Mouse (Mus musculus) liver, embryonic 16.5 days (tissue): ENCODE measurements around the gene Myh7b. TPM values are rescaled to one million over a fixed set of nuclear protein-coding genes. Genes with fewer than 3 reads are reported as not detected.

Source experiments
- ATAC-seq: fragments of 200-750 bp; cut with Nextera tagmentation; 2 replicates; pipeline ENCODE4 v1.8.0; 2017; ENCODE audit warnings: low read depth, mild to moderate bottlenecking, moderate number of reproducible peaks, moderate library complexity
- H3K27ac ChIP-seq: fragments of 300-500 bp; sonication (generic); 2 replicates; pipeline ENCODE4 v1.5.1; 2014; ENCODE audit warnings: mild to moderate bottlenecking, low read length
- H3K27me3 ChIP-seq: fragments of 300-500 bp; sonication (generic); 2 replicates; pipeline ENCODE4 v1.6.1; 2014; ENCODE audit warnings: low read depth, low read length, mixed read lengths; ENCODE audit not compliant: control insufficient read depth, insufficient read depth
- H3K36me3 ChIP-seq: fragments of 300-500 bp; sonication (generic); 2 replicates; pipeline ENCODE4 v1.6.1; 2014; ENCODE audit warnings: mild to moderate bottlenecking; ENCODE audit not compliant: control insufficient read depth, insufficient read depth
- H3K4me1 ChIP-seq: fragments of 300-500 bp; sonication (generic); 2 replicates; pipeline ENCODE4 v1.6.1; 2014; ENCODE audit warnings: low read depth, low read length, mixed read lengths; ENCODE audit not compliant: control insufficient read depth
- H3K4me2 ChIP-seq: fragments of 300-500 bp; sonication (generic); 2 replicates; pipeline ENCODE4 v1.6.1; 2014; ENCODE audit warnings: low read depth, low read length, mixed read lengths
- H3K4me3 ChIP-seq: fragments of 300-500 bp; sonication (generic); 2 replicates; pipeline ENCODE4 v1.5.1; 2014; ENCODE audit warnings: low read depth, mild to moderate bottlenecking, low read length
- H3K9ac ChIP-seq: fragments of 300-500 bp; sonication (generic); 2 replicates; pipeline ENCODE4 v1.6.1; 2014; ENCODE audit warnings: low read depth, low read length
- H3K9me3 ChIP-seq: fragments of 300-500 bp; sonication (generic); replicated peaks from 2 replicates; pipeline ENCODE4 v1.6.1; 2016; ENCODE audit warnings: low read length; ENCODE audit not compliant: control insufficient read depth
- WGBS: fragments of 180-500 bp; shearing (Covaris S2); extraction: QIAGEN DNeasy Blood & Tissue Kit; methylation state at CpG from one replicate; pipeline ENCODE4 v1.1.7; 2014; ENCODE audit not compliant: insufficient replicate concordance; 5-methylcytosine and 5-hydroxymethylcytosine counted together
- polyA plus RNA-seq: library from polyadenylated mRNA; unstranded; fragments of >200 nt; fragmentation: Nextera tagmentation; extraction: Ambion mirVana; gene quantifications from 2 replicates; pipeline ENCODE4 v1.2.1, GENCODE M21; 2015

Gene Myh7b
- polyA plus RNA-seq, 1 experiment from 2014 or later = 0.94 TPM

- Histone ChIP-seq H3K4me3 (no peak overlapping the region), H3K4me2 (peak overlapping the region; percentile 83)
Measured at GRCm38 (mm10) chr2:155611834-155612550, 980 bp downstream of the Myh7b start.

DNA sequence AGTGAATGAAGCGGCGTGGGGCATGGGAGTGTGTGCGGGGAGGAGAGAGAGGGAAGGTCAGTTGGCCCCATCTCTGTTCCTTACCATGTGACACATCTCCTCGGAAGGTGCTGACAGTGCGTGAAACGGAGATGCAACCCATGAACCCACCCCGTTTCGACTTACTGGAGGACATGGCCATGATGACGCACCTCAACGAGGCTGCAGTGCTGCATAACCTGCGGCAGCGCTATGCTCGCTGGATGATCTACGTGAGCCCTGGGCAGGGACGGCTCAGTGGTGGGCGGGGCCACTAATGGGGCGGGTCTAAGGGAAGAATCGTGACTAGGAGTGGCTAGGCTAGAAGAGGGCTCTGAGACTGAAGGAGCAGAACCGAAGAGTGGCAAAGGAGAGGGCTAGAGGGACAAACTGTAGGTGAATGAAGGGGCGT lies 2.3 kb downstream of the Myh7b start:
- Histone ChIP-seq H3K4me2 (peak overlapping the region; percentile 83), H3K9me3 (no peaks in the 10 kb centered on the region), H3K27me3 (no peaks in the 10 kb centered on the region), H3K4me1 (peaks cover 52% of the 10 kb centered on the region), H3K4me3 (peak overlapping the region; percentile 64), H3K27ac (peak overlapping the region; percentile 94), H3K36me3 (no peaks in the 10 kb centered on the region), H3K9ac (peak overlapping the region; percentile 76)
- peak; percentile 98 for ATAC-seq
- WGBS = 3% methylated on average over 20 of the region's 20 CpGs

More at GRCm38 (mm10) chr2:155611834-155612550, 980 bp downstream of the Myh7b start:
- peak overlapping the region; percentile 35; the same call in 1 of the 2 replicates for H3K27ac ChIP-seq
- H3K9ac ChIP-seq = no peak overlapping the region; the same call in 1 of the 2 replicates
- peaks cover 50% of the 10 kb centered on the region for H3K4me1 ChIP-seq
- no peaks in the 10 kb centered on the region for H3K36me3 ChIP-seq
- no peaks in the 10 kb centered on the region for H3K9me3 ChIP-seq
- H3K27me3 ChIP-seq = no peaks in the 10 kb centered on the region
- WGBS = 63% methylated on average over 9 of the region's 9 CpGs
- ATAC-seq = no peak

- peaks cover 58% of the 10 kb centered on the region for H3K4me1 ChIP-seq
- H3K9ac ChIP-seq = peak overlapping the region; percentile 76
- WGBS = 32% methylated on average over 8 of the region's 8 CpGs
Measured at GRCm38 (mm10) chr2:155613953-155614352, 2.9 kb downstream of the Myh7b start.

GRCm38 (mm10) chr2:155616971-155617370 lies 6.0 kb downstream of the Myh7b start:
- Histone ChIP-seq H3K4me1 (peaks cover 65% of the 10 kb centered on the region), H3K4me3 (no peak overlapping the region), H3K27me3 (no peaks in the 10 kb centered on the region), H3K9ac (peak overlapping the region; percentile 40), H3K9me3 (no peaks in the 10 kb centered on the region), H3K4me2 (peak overlapping the region; percentile 23), H3K36me3 (no peaks in the 10 kb centered on the region), H3K27ac (peak overlapping the region; percentile 53)
- no peak for ATAC-seq
- 23% methylated on average over 6 of the region's 6 CpGs for WGBS

More at GRCm38 (mm10) chr2:155613953-155614352, 2.9 kb downstream of the Myh7b start:
- peak; percentile 75 for ATAC-seq
- no peaks in the 10 kb centered on the region for H3K9me3 ChIP-seq
- no peaks in the 10 kb centered on the region for H3K36me3 ChIP-seq
- H3K27me3 ChIP-seq = no peaks in the 10 kb centered on the region
- H3K4me2 ChIP-seq = peak overlapping the region; percentile 83
- peak overlapping the region; percentile 94 for H3K27ac ChIP-seq
- peak overlapping the region; percentile 64 for H3K4me3 ChIP-seq

- Histone ChIP-seq H3K9me3 (no peaks in the 10 kb centered on the region), H3K4me1 (peaks cover 49% of the 10 kb centered on the region), H3K27me3 (no peaks in the 10 kb centered on the region), H3K36me3 (no peaks in the 10 kb centered on the region), H3K4me2 (no peak overlapping the region), H3K27ac (no peak overlapping the region), H3K4me3 (no peak overlapping the region), H3K9ac (no peak overlapping the region; the same call in 1 of the 2 replicates)
- WGBS = 14% methylated on average over 8 of the region's 8 CpGs
- peak; percentile 78 for ATAC-seq
Measured at GRCm38 (mm10) chr2:155619817-155620216, 8.8 kb downstream of the Myh7b start.

DNA sequence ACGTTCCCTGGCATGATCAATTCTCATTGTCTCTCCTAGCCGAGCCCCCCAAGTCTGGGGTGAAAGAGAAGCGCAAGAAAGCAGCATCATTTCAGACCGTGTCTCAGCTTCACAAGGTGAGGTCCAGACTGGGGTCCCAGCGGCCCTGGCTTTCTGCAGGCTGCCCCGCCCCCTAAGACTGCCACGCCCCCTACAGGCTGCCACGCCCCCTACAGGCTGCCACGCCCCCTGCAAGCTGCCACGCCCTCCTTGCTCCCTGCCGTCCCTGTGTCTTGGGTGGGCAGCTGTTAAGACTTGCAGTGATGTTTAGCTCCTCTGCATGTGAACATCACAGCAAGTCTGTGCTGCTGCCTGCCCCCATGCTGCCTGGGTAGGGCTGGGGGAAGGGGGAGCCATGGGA lies 11.6 kb downstream of the Myh7b start:
- Histone ChIP-seq H3K27ac (no peak overlapping the region), H3K4me2 (no peak overlapping the region), H3K9ac (no peak overlapping the region), H3K4me1 (peaks cover 29% of the 10 kb centered on the region), H3K36me3 (no peaks in the 10 kb centered on the region), H3K27me3 (peaks cover 5% of the 10 kb centered on the region), H3K9me3 (no peaks in the 10 kb centered on the region), H3K4me3 (no peak overlapping the region)
- ATAC-seq = no peak
- WGBS = 23% methylated on average over 11 of the region's 11 CpGs

- no peak overlapping the region for H3K9ac ChIP-seq
- no peak overlapping the region for H3K4me3 ChIP-seq
- no peaks in the 10 kb centered on the region for H3K36me3 ChIP-seq
- WGBS = 60% methylated on average over 6 of the region's 6 CpGs
- no peak overlapping the region for H3K27ac ChIP-seq
- H3K4me2 ChIP-seq = no peak overlapping the region
- H3K4me1 ChIP-seq = peaks cover 20% of the 10 kb centered on the region
- ATAC-seq = no peak
- no peaks in the 10 kb centered on the region for H3K9me3 ChIP-seq
- peaks cover 19% of the 10 kb centered on the region for H3K27me3 ChIP-seq
Measured at GRCm38 (mm10) chr2:155623996-155624395, 13.0 kb downstream of the Myh7b start.

- no peaks in the 10 kb centered on the region for H3K9me3 ChIP-seq
- H3K27me3 ChIP-seq = peaks cover 26% of the 10 kb centered on the region
- no peak overlapping the region for H3K9ac ChIP-seq
- H3K4me3 ChIP-seq = no peak overlapping the region
- H3K36me3 ChIP-seq = no peaks in the 10 kb centered on the region
- peak; percentile 12; the same call in 1 of the 2 replicates for ATAC-seq
- WGBS = 22% methylated on average over 10 of the region's 10 CpGs
- no peak overlapping the region for H3K27ac ChIP-seq
- no peak overlapping the region for H3K4me2 ChIP-seq
- peaks cover 21% of the 10 kb centered on the region for H3K4me1 ChIP-seq
Measured at GRCm38 (mm10) chr2:155624730-155625129, 13.7 kb downstream of the Myh7b start.

- H3K36me3 ChIP-seq = no peaks in the 10 kb centered on the region
- H3K9me3 ChIP-seq = no peaks in the 10 kb centered on the region
- no peak for ATAC-seq
- peaks cover 16% of the 10 kb centered on the region for H3K4me1 ChIP-seq
- 51% methylated on average over 15 of the region's 15 CpGs for WGBS
- H3K27me3 ChIP-seq = peaks cover 42% of the 10 kb centered on the region
- no peak overlapping the region for H3K9ac ChIP-seq
- H3K4me3 ChIP-seq = no peak overlapping the region
- no peak overlapping the region for H3K27ac ChIP-seq
- H3K4me2 ChIP-seq = no peak overlapping the region
Measured at GRCm38 (mm10) chr2:155626277-155626676, 15.3 kb downstream of the Myh7b start.
